Mouse (Mus musculus) hindbrain, embryonic 12.5 days (tissue): Measurements from ENCODE around the gene Ino80e. TPM values are rescaled to one million over a fixed set of nuclear protein-coding genes. Genes with fewer than 3 reads are reported as not detected.

ENCODE experiments used
- ATAC-seq: fragments of 200-750 bp; cut with Nextera tagmentation; 2 replicates; pipeline ENCODE4 v1.8.0; 2017; ENCODE audit warnings: moderate TSS enrichment; ENCODE audit not compliant: low FRiP score
- H3K27ac ChIP-seq: fragments of 300-500 bp; sonication (generic); 2 replicates; pipeline ENCODE4 v1.5.1; 2016; ENCODE audit warnings: mild to moderate bottlenecking
- H3K27me3 ChIP-seq: fragments of 300-500 bp; sonication (generic); 2 replicates; pipeline ENCODE4 v1.6.1; 2016; ENCODE audit warnings: mild to moderate bottlenecking
- H3K36me3 ChIP-seq: fragments of 300-500 bp; sonication (generic); 2 replicates; pipeline ENCODE4 v1.6.1; 2016; ENCODE audit warnings: mild to moderate bottlenecking
- H3K4me1 ChIP-seq: fragments of 300-500 bp; sonication (generic); 2 replicates; pipeline ENCODE4 v1.6.1; 2016
- H3K4me2 ChIP-seq: fragments of 300-500 bp; sonication (generic); replicated peaks from 2 replicates; pipeline ENCODE4 v1.6.1; 2016; ENCODE audit warnings: mild to moderate bottlenecking
- H3K4me3 ChIP-seq: fragments of 300-500 bp; sonication (generic); 2 replicates; pipeline ENCODE4 v1.5.1; 2016; ENCODE audit warnings: mild to moderate bottlenecking
- H3K9ac ChIP-seq: fragments of 300-500 bp; sonication (generic); 2 replicates; pipeline ENCODE4 v1.6.1; 2016; ENCODE audit warnings: mild to moderate bottlenecking, moderate library complexity
- H3K9me3 ChIP-seq: fragments of 300-500 bp; sonication (generic); replicated peaks from 2 replicates; pipeline ENCODE4 v1.6.1; 2016; ENCODE audit warnings: mild to moderate bottlenecking
- WGBS: fragments of 180-500 bp; shearing (Covaris S2); methylation state at CpG from one replicate; pipeline ENCODE4 v1.1.7; 2016; 5-methylcytosine and 5-hydroxymethylcytosine counted together
- polyA plus RNA-seq: library from polyadenylated mRNA; unstranded; fragments of >200 nt; fragmentation: Nextera tagmentation; extraction: Ambion mirVana; gene quantifications from 2 replicates; pipeline ENCODE4 v1.2.1, GENCODE M21; 2016

Gene Ino80e
- polyA plus RNA-seq, 1 experiment from 2014 or later = 92.6 TPM

DNA sequence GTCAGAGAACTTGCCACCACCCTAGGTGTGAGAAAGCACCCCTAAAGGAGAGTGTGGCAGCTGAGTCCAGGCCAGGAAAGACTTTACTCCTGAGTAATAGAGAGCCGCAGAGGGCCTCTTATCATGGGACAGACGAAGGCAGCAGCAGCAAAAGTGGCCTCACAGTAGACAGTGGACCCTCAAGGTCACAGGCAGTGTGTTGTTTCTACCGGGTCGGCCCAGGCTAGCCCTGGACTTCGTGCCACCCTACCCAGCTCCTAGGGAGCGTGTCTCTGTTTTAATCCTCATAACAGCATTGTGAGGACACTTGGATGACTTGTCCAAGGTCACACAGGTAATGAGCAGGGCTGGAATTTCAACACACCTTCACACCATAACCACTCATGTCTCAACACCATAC is 12.0 kb downstream of the Ino80e start:
- no peak for ATAC-seq
- Histone ChIP-seq H3K9me3 (no peaks in the 10 kb centered on the region), H3K27me3 (peaks cover 44% of the 10 kb centered on the region), H3K27ac (no peak overlapping the region), H3K4me3 (no peak overlapping the region), H3K4me1 (peaks cover 23% of the 10 kb centered on the region), H3K4me2 (no peak overlapping the region), H3K36me3 (peaks cover 36% of the 10 kb centered on the region), H3K9ac (no peak overlapping the region)
- WGBS = 86% methylated on average over 6 of the region's 6 CpGs

GRCm38 (mm10) chr7:126848794-126849193 is 13.4 kb downstream of the Ino80e start:
- H3K36me3 ChIP-seq = peaks cover 23% of the 10 kb centered on the region
- WGBS = 25% methylated on average over 10 of the region's 10 CpGs
- H3K4me2 ChIP-seq = peak overlapping the region; percentile 100
- peak overlapping the region; percentile 78 for H3K9ac ChIP-seq
- peaks cover 44% of the 10 kb centered on the region for H3K27me3 ChIP-seq
- H3K27ac ChIP-seq = no peak overlapping the region
- no peaks in the 10 kb centered on the region for H3K9me3 ChIP-seq
- H3K4me3 ChIP-seq = peak overlapping the region; percentile 59
- H3K4me1 ChIP-seq = peaks cover 23% of the 10 kb centered on the region
- ATAC-seq = no peak; the same call in 1 of the 2 replicates

DNA sequence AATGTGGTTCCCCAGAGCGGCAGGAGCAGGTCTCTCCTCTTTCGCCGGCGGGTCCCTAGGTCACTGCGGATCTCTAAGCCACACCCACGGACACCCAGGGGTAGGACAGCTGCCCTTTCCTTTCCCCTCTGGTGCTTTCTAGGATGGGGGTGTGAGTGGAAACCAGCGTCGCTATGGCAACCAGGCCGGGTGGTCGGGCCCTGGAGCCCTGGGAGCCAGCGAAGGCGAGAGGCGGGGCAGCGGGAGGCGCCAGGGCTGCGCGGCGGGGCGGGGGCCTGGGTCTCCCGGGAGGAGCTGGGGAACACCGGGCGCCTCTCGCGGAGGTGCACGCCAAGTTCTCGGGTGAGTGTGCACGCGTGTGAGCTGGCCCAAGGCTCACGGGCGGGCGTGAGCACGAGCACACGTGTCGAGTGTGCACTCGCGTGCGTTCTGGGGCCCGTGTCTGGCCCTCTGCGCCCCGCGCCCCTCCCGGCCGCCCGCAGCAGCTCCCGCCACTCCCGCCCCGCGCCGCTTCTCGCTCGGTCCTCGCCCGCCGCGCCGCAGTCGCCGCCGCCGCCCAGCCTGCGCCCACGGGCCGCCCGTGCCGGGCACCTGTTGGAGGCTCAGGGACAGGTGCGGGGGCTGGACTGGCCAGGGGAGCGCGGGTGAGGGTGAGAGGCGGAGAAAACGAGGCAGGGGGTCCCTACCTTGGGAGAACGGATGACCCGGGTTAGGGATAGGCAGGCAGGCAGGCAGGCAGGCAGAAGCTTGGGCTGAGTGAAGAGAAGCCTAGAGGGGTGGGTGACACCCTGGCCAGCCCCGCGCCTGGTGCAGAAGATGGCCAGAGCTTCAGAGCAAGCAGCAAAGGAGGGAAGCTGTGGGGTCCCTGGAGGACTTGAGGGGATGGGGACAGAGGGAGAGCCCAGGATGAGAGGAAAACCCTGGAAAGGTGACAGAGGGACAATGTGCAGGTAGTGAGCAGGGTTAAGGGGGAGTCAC is 14.5 kb downstream of the Ino80e start:
- Histone ChIP-seq H3K36me3 (peaks cover 12% of the 10 kb centered on the region), H3K4me2 (peak overlapping the region; percentile 100), H3K4me1 (peaks cover 23% of the 10 kb centered on the region), H3K27ac (no peak overlapping the region), H3K27me3 (peaks cover 44% of the 10 kb centered on the region), H3K9ac (peak overlapping the region; percentile 78), H3K9me3 (no peaks in the 10 kb centered on the region), H3K4me3 (peak overlapping the region; percentile 59)
- peak; percentile 53 for ATAC-seq
- under 1% methylated on average over 60 of the region's 74 CpGs for WGBS

DNA sequence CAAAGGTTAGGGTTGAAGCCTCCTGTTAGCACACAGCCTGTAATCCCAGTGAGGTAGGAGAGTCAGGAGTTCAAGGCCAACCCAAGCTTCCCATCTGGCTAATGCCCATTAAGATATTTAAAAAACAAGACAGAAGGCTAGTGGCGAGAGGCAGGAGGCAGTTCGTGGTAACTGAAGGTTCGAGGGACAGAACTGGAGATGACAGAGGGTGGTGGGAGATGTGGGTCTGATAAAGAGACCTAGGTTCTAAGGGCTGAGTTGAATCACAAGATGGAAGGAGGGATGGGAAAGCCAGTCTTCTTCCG is 15.1 kb downstream of the Ino80e start, which contains the start of gene Doc2a:
Doc2a (plus strand) TSS at position 301 of the 305 bp plus-strand sequence.
- H3K9ac ChIP-seq = peak within 1 kb of the TSS; percentile 78
- H3K27ac ChIP-seq = no peak within 1 kb of the TSS
- H3K9me3 ChIP-seq = no peaks in the 10 kb centered on the region
- H3K4me2 ChIP-seq = peak within 1 kb of the TSS; percentile 100
- peaks cover 23% of the 10 kb centered on the region for H3K4me1 ChIP-seq
- peak within 1 kb of the TSS; percentile 59 for H3K4me3 ChIP-seq
- WGBS = 20% methylated on average over 4 of the region's 4 CpGs
- H3K36me3 ChIP-seq = peaks cover 6% of the 10 kb centered on the region
- ATAC-seq = no peak
- peaks cover 44% of the 10 kb centered on the region for H3K27me3 ChIP-seq

- no peak overlapping the region for H3K4me3 ChIP-seq
- no peak overlapping the region for H3K9ac ChIP-seq
- 47% methylated on average over 2 of the region's 2 CpGs for WGBS
- no peak overlapping the region for H3K27ac ChIP-seq
- no peaks in the 10 kb centered on the region for H3K9me3 ChIP-seq
- no peak for ATAC-seq
- H3K4me1 ChIP-seq = peaks cover 19% of the 10 kb centered on the region
- no peaks in the 10 kb centered on the region for H3K36me3 ChIP-seq
- no peak overlapping the region for H3K4me2 ChIP-seq
- peaks cover 39% of the 10 kb centered on the region for H3K27me3 ChIP-seq
These were observed 16.7 kb downstream of the Ino80e start for GRCm38 (mm10) chr7:126845516-126845915.

GRCm38 (mm10) chr7:126843276-126843675 is 18.9 kb downstream of the Ino80e start:
- no peak overlapping the region for H3K4me3 ChIP-seq
- 78% methylated on average over 9 of the region's 9 CpGs for WGBS

DNA sequence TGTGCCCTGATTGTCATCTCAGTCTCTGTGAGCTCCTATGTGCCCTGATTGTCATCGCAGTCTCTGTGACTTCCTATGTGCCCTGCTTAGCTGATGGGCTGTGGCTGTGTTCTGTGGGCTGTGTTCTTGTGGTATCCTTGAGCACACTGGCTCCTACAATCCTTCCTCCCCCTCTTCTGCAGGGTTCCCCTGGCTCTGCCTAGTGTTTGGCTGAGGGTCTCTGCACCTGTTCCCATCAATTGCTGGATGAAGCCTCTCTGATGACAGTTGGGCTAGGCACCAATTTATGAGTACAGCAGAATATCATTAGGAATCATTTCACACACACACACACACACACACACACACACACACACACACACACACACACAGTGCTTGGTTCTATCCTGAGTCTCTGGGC is 28.9 kb downstream of the Ino80e start:
- no peak for ATAC-seq

More at GRCm38 (mm10) chr7:126843276-126843675, 18.9 kb downstream of the Ino80e start:
- no peak overlapping the region for H3K4me2 ChIP-seq
- no peak for ATAC-seq
- H3K4me1 ChIP-seq = peaks cover 10% of the 10 kb centered on the region
- no peak overlapping the region for H3K9ac ChIP-seq
- no peaks in the 10 kb centered on the region for H3K9me3 ChIP-seq
- peaks cover 17% of the 10 kb centered on the region for H3K27me3 ChIP-seq
- no peak overlapping the region for H3K27ac ChIP-seq
- no peaks in the 10 kb centered on the region for H3K36me3 ChIP-seq

GRCm38 (mm10) chr7:126832036-126832598 is 30.1 kb downstream of the Ino80e start:
- Histone ChIP-seq H3K9ac (0 out of 2 replicates have a peak overlapping the region, but pooled peaks have one; percentile 15), H3K4me3 (peak overlapping the region; percentile 27), H3K9me3 (no peaks in the 10 kb centered on the region), H3K27me3 (no peaks in the 10 kb centered on the region; the same call in 1 of the 2 replicates), H3K4me2 (peak overlapping the region; percentile 53), H3K4me1 (peaks cover 22% of the 10 kb centered on the region), H3K36me3 (no peaks in the 10 kb centered on the region), H3K27ac (no peak overlapping the region)
- peak; percentile 82 for ATAC-seq
- under 1% methylated on average over 21 of the region's 21 CpGs for WGBS

More for the DNA sequence above, 28.9 kb downstream of the Ino80e start:
- no peak overlapping the region for H3K4me2 ChIP-seq
- H3K9me3 ChIP-seq = no peaks in the 10 kb centered on the region
- H3K27me3 ChIP-seq = no peaks in the 10 kb centered on the region; the same call in 1 of the 2 replicates
- H3K9ac ChIP-seq = no peak overlapping the region
- no peaks in the 10 kb centered on the region for H3K36me3 ChIP-seq
- H3K4me1 ChIP-seq = peaks cover 22% of the 10 kb centered on the region
- H3K4me3 ChIP-seq = no peak overlapping the region
- WGBS = 90% methylated on average over 1 of the region's 1 CpGs
- no peak overlapping the region for H3K27ac ChIP-seq

DNA sequence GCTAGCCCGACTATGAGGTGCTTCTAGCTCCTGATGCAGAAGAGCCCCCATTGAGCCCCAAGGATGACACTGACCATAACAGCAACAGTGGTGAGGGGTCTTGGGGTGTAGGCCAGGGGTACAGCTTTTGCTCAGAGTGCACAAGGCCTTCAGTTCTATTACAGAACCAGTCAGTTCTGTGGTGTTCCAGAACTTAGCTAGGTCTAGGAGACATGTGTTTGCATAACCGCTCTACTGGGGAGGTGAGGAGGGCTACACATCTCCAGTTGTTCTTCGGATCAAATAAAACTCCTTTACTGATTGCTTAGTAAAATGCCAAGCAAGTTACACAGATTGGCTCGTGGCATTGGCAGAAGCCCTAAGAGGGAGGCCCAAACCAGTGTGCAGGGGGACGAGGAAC is 30.6 kb downstream of the Ino80e start, which contains the start of gene 4930451I11Rik:
4930451I11Rik (minus strand) TSS at position 101 of the 400 bp plus-strand sequence.
- ATAC-seq = peak; percentile 19; the same call in 1 of the 2 replicates
- WGBS = 59% methylated on average over 5 of the region's 5 CpGs
- H3K36me3 ChIP-seq = no peaks in the 10 kb centered on the region
- H3K9me3 ChIP-seq = no peaks in the 10 kb centered on the region
- H3K9ac ChIP-seq = 0 out of 2 replicates have a peak within 1 kb of the TSS, but pooled peaks have one; percentile 15
- peak within 1 kb of the TSS; percentile 27 for H3K4me3 ChIP-seq
- H3K27me3 ChIP-seq = no peaks in the 10 kb centered on the region; the same call in 1 of the 2 replicates
- H3K4me1 ChIP-seq = peaks cover 22% of the 10 kb centered on the region
- peak within 1 kb of the TSS; percentile 53 for H3K4me2 ChIP-seq
- H3K27ac ChIP-seq = no peak within 1 kb of the TSS

DNA sequence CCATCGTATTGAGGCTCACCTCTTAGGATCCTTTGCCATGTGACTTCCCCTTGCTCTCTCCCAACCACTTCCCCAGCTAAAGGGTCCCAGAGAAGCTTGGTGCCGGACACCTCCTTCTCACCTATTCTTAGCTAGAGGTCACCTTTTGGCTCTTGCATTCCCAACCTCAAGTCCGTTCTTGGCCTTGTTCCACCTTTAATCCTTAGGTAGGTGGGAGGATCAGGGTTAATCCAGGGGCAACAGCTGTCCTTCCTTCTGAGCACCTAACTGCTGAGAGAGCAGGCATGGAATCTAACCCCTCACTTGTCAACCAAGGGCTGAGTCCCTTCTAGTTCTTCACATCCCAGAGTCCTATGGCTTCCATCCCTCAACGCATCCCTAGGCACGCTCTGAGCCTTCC is 36.2 kb downstream of the Ino80e start:
- 78% methylated on average over 5 of the region's 5 CpGs for WGBS
- Histone ChIP-seq H3K4me3 (no peak overlapping the region), H3K4me2 (peak overlapping the region; percentile 71; the same call in 1 of the 2 replicates), H3K27ac (no peak overlapping the region), H3K4me1 (peaks cover 38% of the 10 kb centered on the region), H3K27me3 (peaks cover 25% of the 10 kb centered on the region), H3K9me3 (no peaks in the 10 kb centered on the region), H3K36me3 (no peaks in the 10 kb centered on the region), H3K9ac (no peak overlapping the region)
- ATAC-seq = no peak

DNA sequence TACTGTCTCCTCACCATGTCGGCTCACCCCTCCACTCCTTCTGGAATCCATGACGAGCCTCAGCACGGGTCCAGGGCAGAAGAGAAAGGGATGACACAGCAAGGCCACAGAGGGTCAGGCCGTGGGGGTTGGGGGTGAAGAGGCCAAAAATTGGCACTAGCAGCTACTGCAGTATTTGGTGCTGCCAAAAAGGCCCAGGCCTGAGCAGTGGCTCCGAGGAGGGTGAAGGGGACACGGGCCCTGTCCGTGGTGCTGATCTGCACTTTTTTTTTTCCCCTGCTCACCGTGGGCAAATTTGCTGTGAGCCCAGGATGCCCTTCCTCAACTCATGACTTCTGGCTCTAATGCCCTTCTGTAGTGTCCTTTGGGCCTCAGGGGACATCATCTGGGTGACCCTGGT is 36.8 kb downstream of the Ino80e start:
- Histone ChIP-seq H3K4me3 (0 out of 2 replicates have a peak overlapping the region, but pooled peaks have one; percentile 59), H3K4me2 (peak overlapping the region; percentile 71)
- 24% methylated on average over 8 of the region's 8 CpGs for WGBS

DNA sequence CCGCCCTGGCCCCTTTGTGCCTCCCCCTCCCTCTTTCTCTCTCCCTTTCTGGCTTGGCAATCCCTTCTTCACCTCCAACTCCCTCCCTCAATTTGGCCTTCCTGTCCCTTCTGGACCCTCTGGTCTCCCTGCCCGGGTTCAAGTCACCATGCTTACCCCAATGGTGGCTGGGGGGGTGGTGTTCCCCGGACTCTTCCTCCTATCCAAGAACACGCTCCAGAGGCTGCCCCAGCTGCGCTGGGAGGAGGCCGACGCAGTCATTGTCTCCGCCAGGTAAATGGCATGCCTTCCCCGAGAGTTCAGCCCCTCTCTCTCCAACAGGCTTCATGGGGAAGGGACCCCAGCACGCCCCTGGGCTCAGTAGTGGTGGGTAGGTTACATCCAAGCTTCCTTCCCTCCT is 38.2 kb downstream of the Ino80e start:
- H3K36me3 ChIP-seq = no peaks in the 10 kb centered on the region
- peak overlapping the region; percentile 91 for H3K27ac ChIP-seq
- H3K27me3 ChIP-seq = peaks cover 25% of the 10 kb centered on the region
- peak; percentile 12; the same call in 1 of the 2 replicates for ATAC-seq
- peak overlapping the region; percentile 84 for H3K9ac ChIP-seq
- H3K4me3 ChIP-seq = peak overlapping the region; percentile 59
- peak overlapping the region; percentile 71 for H3K4me2 ChIP-seq
- peaks cover 26% of the 10 kb centered on the region for H3K4me1 ChIP-seq
- 10% methylated on average over 10 of the region's 10 CpGs for WGBS
- H3K9me3 ChIP-seq = no peaks in the 10 kb centered on the region

More for the DNA sequence above, 36.8 kb downstream of the Ino80e start:
- Histone ChIP-seq H3K36me3 (no peaks in the 10 kb centered on the region), H3K27ac (no peak overlapping the region), H3K4me1 (peaks cover 38% of the 10 kb centered on the region), H3K9ac (0 out of 2 replicates have a peak overlapping the region, but pooled peaks have one; percentile 14), H3K9me3 (no peaks in the 10 kb centered on the region), H3K27me3 (peaks cover 25% of the 10 kb centered on the region)
- ATAC-seq = no peak
